Mouse (Mus musculus): ENCODE results near the gene Slk.

DNA sequence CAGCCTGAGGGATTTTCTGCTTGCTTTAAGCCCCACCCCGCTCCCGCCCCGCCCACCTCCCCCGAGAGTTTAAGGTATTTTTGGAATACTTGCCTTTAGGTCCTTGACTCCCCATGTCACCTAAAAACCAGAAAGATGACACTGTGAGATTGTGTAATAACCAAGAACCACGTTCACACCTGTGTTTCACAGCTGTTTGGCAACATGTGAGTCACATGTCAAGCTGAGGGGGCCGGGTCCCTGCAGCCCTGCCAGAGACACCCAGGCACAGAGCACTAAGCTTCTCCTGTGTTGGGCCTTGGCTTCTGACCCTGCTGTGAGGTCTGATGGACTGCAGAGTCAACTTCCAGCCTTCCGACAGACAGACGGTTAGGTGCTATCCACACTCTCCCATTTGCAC lies 88.1 kb downstream of the Slk start:
- TF ChIP-seq POLR2A (IDR thresholded peaks at IDR 0.05; ENCODE audit: low read depth, low read length) = no peak
- no peak for TF ChIP-seq CTCF (IDR thresholded peaks at IDR 0.05; ENCODE audit: extremely low read depth, insufficient read depth, insufficient read length, insufficient replicate concordance)
